Mouse (Mus musculus): ENCODE results near the gene Lman2l. TPM values are rescaled to one million over a fixed set of nuclear protein-coding genes. Genes with fewer than 3 reads are reported as not detected.
A peak's percentile ranks its signal among the peaks of the same experiment; 100 is the strongest.

Lman2l gene
- polyA plus RNA-seq, 1 experiment from 2014 or later: 35.1 TPM

GRCm38 (mm10) chr1:36401509-36401908, 43.6 kb downstream of the Lman2l start:
- Histone ChIP-seq H3K4me2 (ENCODE audit: low read depth) (no peak overlapping the region), H3K27me3 (ENCODE audit: control insufficient read depth, insufficient read depth, low read length) (no peaks in the 10 kb centered on the region), H3K27ac (ENCODE audit: low read depth, low read length) (no peak overlapping the region), H3K9me3 (ENCODE audit: control insufficient read depth, low read length) (no peaks in the 10 kb centered on the region), H3K4me1 (ENCODE audit: control insufficient read depth, insufficient read depth, low read length) (no peaks in the 10 kb centered on the region), H3K4me3 (ENCODE audit: low read depth, low read length) (no peak overlapping the region), H3K9ac (ENCODE audit: low read length) (no peak overlapping the region), H3K36me3 (ENCODE audit: control insufficient read depth, insufficient read depth, low read length) (no peaks in the 10 kb centered on the region)
- 73% methylated on average over 4 of the region's 4 CpGs for WGBS
- DNase-seq (ENCODE audit: low spot score): no peak
- no peak for ATAC-seq (ENCODE audit: insufficient read depth, low FRiP score, low TSS enrichment)

- Histone ChIP-seq H3K4me1 (ENCODE audit: control insufficient read depth, insufficient read depth, low read length) (no peaks in the 10 kb centered on the region), H3K27ac (ENCODE audit: low read depth, low read length) (0 out of 2 replicates have a peak overlapping the region, but pooled peaks have one; percentile 20), H3K4me2 (ENCODE audit: low read depth) (no peak overlapping the region), H3K36me3 (ENCODE audit: control insufficient read depth, insufficient read depth, low read length) (no peaks in the 10 kb centered on the region), H3K27me3 (ENCODE audit: control insufficient read depth, insufficient read depth, low read length) (no peaks in the 10 kb centered on the region), H3K9ac (ENCODE audit: low read length) (no peak overlapping the region), H3K9me3 (ENCODE audit: control insufficient read depth, low read length) (no peaks in the 10 kb centered on the region), H3K4me3 (ENCODE audit: low read depth, low read length) (no peak overlapping the region)
- WGBS: 30% methylated on average over 6 of the region's 6 CpGs
- DNase-seq (ENCODE audit: low spot score) (no peak), ATAC-seq (ENCODE audit: insufficient read depth, low FRiP score, low TSS enrichment) (no peak)
Measured at GRCm38 (mm10) chr1:36397041-36397440, 48.0 kb downstream of the Lman2l start.

- WGBS: 83% methylated on average over 4 of the region's 4 CpGs
Measured at GRCm38 (mm10) chr1:36379582-36379981, 65.5 kb downstream of the Lman2l start.

GRCm38 (mm10) chr1:36378880-36379279, 66.2 kb downstream of the Lman2l start:
- no peaks in the 10 kb centered on the region for H3K4me1 ChIP-seq (ENCODE audit: control insufficient read depth, insufficient read depth, low read length)
- H3K4me2 ChIP-seq (ENCODE audit: low read depth): no peak overlapping the region
- H3K27me3 ChIP-seq (ENCODE audit: control insufficient read depth, insufficient read depth, low read length): no peaks in the 10 kb centered on the region
- H3K9me3 ChIP-seq (ENCODE audit: control insufficient read depth, low read length): no peaks in the 10 kb centered on the region
- no peak overlapping the region for H3K27ac ChIP-seq (ENCODE audit: low read depth, low read length)
- H3K4me3 ChIP-seq (ENCODE audit: low read depth, low read length): no peak overlapping the region
- H3K9ac ChIP-seq (ENCODE audit: low read length): no peak overlapping the region
- H3K36me3 ChIP-seq (ENCODE audit: control insufficient read depth, insufficient read depth, low read length): no peaks in the 10 kb centered on the region
- ATAC-seq (ENCODE audit: insufficient read depth, low FRiP score, low TSS enrichment) (no peak), DNase-seq (ENCODE audit: low spot score) (no peak)
- WGBS: 73% methylated on average over 6 of the region's 6 CpGs

More at GRCm38 (mm10) chr1:36379582-36379981, 65.5 kb downstream of the Lman2l start:
- no peak overlapping the region for H3K4me2 ChIP-seq (ENCODE audit: low read depth)
- no peak overlapping the region for H3K9ac ChIP-seq (ENCODE audit: low read length)
- no peaks in the 10 kb centered on the region for H3K36me3 ChIP-seq (ENCODE audit: control insufficient read depth, insufficient read depth, low read length)
- no peak for DNase-seq (ENCODE audit: low spot score)
- no peaks in the 10 kb centered on the region for H3K27me3 ChIP-seq (ENCODE audit: control insufficient read depth, insufficient read depth, low read length)
- H3K4me1 ChIP-seq (ENCODE audit: control insufficient read depth, insufficient read depth, low read length): no peaks in the 10 kb centered on the region
- H3K9me3 ChIP-seq (ENCODE audit: control insufficient read depth, low read length): no peaks in the 10 kb centered on the region
- no peak overlapping the region for H3K4me3 ChIP-seq (ENCODE audit: low read depth, low read length)
- H3K27ac ChIP-seq (ENCODE audit: low read depth, low read length): no peak overlapping the region
- no peak for ATAC-seq (ENCODE audit: insufficient read depth, low FRiP score, low TSS enrichment)

GRCm38 (mm10) chr1:36371934-36372845, 72.9 kb downstream of the Lman2l start, which contains the start of gene Fer1l5:
Gene Fer1l5 (plus strand): TSS chr1:36372291.
- Histone ChIP-seq H3K27ac (ENCODE audit: low read depth, low read length) (no peak within 1 kb of the TSS), H3K4me1 (ENCODE audit: control insufficient read depth, insufficient read depth, low read length) (no peaks in the 10 kb centered on the region; the same call in 1 of the 2 replicates), H3K27me3 (ENCODE audit: control insufficient read depth, insufficient read depth, low read length) (no peaks in the 10 kb centered on the region), H3K9me3 (ENCODE audit: control insufficient read depth, low read length) (no peaks in the 10 kb centered on the region), H3K4me3 (ENCODE audit: low read depth, low read length) (no peak within 1 kb of the TSS), H3K9ac (ENCODE audit: low read length) (no peak within 1 kb of the TSS), H3K36me3 (ENCODE audit: control insufficient read depth, insufficient read depth, low read length) (no peaks in the 10 kb centered on the region), H3K4me2 (ENCODE audit: low read depth) (no peak within 1 kb of the TSS)
- 83% methylated on average over 10 of the region's 10 CpGs for WGBS
- DNase-seq (ENCODE audit: low spot score) (no peak), ATAC-seq (ENCODE audit: insufficient read depth, low FRiP score, low TSS enrichment) (no peak)

GRCm38 (mm10) chr1:36370918-36371317, 74.2 kb downstream of the Lman2l start:
- H3K9me3 ChIP-seq (ENCODE audit: control insufficient read depth, low read length): no peaks in the 10 kb centered on the region
- no peaks in the 10 kb centered on the region for H3K27me3 ChIP-seq (ENCODE audit: control insufficient read depth, insufficient read depth, low read length)
- no peak overlapping the region for H3K27ac ChIP-seq (ENCODE audit: low read depth, low read length)
- ATAC-seq (ENCODE audit: insufficient read depth, low FRiP score, low TSS enrichment) (no peak), DNase-seq (ENCODE audit: low spot score) (no peak)
- 87% methylated on average over 6 of the region's 6 CpGs for WGBS
- no peaks in the 10 kb centered on the region; the same call in 1 of the 2 replicates for H3K4me1 ChIP-seq (ENCODE audit: control insufficient read depth, insufficient read depth, low read length)
- no peak overlapping the region for H3K9ac ChIP-seq (ENCODE audit: low read length)
- no peak overlapping the region for H3K4me3 ChIP-seq (ENCODE audit: low read depth, low read length)
- H3K4me2 ChIP-seq (ENCODE audit: low read depth): no peak overlapping the region
- H3K36me3 ChIP-seq (ENCODE audit: control insufficient read depth, insufficient read depth, low read length): no peaks in the 10 kb centered on the region

Other genes starting within 250 kb of the Lman2l start
- gene Uggt1, start 200.6 kb downstream of the Lman2l start, polyA plus RNA-seq (2014; fragmentation: Nextera tagmentation; extraction: Ambion mirVana): 70.5 and 82.3 TPM in 2 replicates
- gene Neurl3, start 170.6 kb downstream of the Lman2l start, polyA plus RNA-seq (2014; fragmentation: Nextera tagmentation; extraction: Ambion mirVana): 0.62 and 0.70 TPM in 2 replicates
- gene Arid5a, start 137.5 kb downstream of the Lman2l start, polyA plus RNA-seq (2014; fragmentation: Nextera tagmentation; extraction: Ambion mirVana): 2.3 and 3.1 TPM in 2 replicates
- gene Kansl3, start 76.1 kb downstream of the Lman2l start, polyA plus RNA-seq (2014; fragmentation: Nextera tagmentation; extraction: Ambion mirVana): 35.6 and 38.1 TPM in 2 replicates
- gene Fer1l5, start 73.0 kb downstream of the Lman2l start, polyA plus RNA-seq (2014; fragmentation: Nextera tagmentation; extraction: Ambion mirVana): 1.4 and 1.5 TPM in 2 replicates
- gene Cnnm4, start 26.3 kb upstream of the Lman2l start, polyA plus RNA-seq (2014; fragmentation: Nextera tagmentation; extraction: Ambion mirVana): 12.4 and 14.0 TPM in 2 replicates
- 5.2 and 5.6 TPM in 2 replicates for gene Cnnm3, start 66.6 kb upstream of the Lman2l start, polyA plus RNA-seq (2014; fragmentation: Nextera tagmentation; extraction: Ambion mirVana)
- 7.1 and 7.2 TPM in 2 replicates for gene Ankrd23, start 91.6 kb upstream of the Lman2l start, polyA plus RNA-seq (2014; fragmentation: Nextera tagmentation; extraction: Ambion mirVana)
- 0.28 TPM in 1 of 2 replicates, not detected in the other for gene Gm42417, start 94.2 kb upstream of the Lman2l start, polyA plus RNA-seq (2014; fragmentation: Nextera tagmentation; extraction: Ambion mirVana)
- 15.3 and 16.2 TPM in 2 replicates for gene Ankrd39, start 102.2 kb upstream of the Lman2l start, polyA plus RNA-seq (2014; fragmentation: Nextera tagmentation; extraction: Ambion mirVana)
- gene Sema4c, start 113.1 kb upstream of the Lman2l start, polyA plus RNA-seq (2014; fragmentation: Nextera tagmentation; extraction: Ambion mirVana): 3.6 and 4.6 TPM in 2 replicates
- 0.30 TPM in 1 of 2 replicates, not detected in the other for gene Fam178b, start 237.9 kb upstream of the Lman2l start, polyA plus RNA-seq (2014; fragmentation: Nextera tagmentation; extraction: Ambion mirVana)
- 528 and 531 TPM in 2 replicates for gene Cox5b, start 246.2 kb upstream of the Lman2l start, polyA plus RNA-seq (2014; fragmentation: Nextera tagmentation; extraction: Ambion mirVana)